13 mouse cellular contexts compared by ENCODE assay signal in the genomic region with DNA sequence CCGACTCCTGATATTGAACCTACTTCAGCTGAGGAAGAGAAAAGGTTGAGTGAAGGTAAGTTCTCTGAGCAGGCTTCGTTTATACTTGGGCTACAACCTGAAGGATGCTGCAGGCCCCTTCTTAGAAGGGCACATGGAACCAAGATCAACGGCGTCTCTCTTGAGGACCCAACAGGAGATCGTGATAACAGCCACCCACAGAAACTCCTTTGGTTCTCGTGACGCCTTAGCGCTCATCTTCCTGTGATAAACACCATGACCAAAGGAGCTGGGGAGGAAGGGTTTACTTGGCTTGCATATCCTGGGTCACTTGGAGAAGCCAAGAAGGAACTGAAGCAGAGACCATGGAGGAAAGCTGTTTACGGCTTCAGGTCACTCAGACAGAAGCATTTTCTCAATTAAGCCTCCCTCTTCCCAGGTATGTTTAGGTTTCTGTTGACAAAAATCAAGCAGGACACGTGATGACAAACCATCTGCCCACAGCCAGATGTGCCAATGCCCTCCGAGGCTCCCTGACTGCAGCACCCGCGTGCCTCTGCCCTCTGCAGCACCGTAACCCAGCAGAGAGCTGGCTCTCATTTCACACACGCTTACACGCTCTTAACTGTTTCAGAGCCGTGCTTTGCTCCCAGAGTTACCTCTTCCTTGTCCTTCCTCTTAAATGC. TPM values are rescaled to one million over a fixed set of nuclear protein-coding genes. Genes with fewer than 3 reads are reported as not detected.
DNase-seq lines count a peak whose midpoint lies in the region; ATAC-seq and TF ChIP-seq lines count a peak whose summit lies in the region.
"Had no signal": no experiment of that assay in that cellular context is flagged by ENCODE, and none has a peak within 500 bp of the region (broad histone marks: within the 10 kb centered on the region; RNA-seq: fewer than 3 reads in every experiment).

No protein-coding gene starts in this region.

- WGBS in heart, embryonic 11.5 days (ENCODE audit: insufficient replicate concordance): 43% methylated on average over 17 of the region's 17 CpGs

- H3K9me3 ChIP-seq in heart, embryonic 11.5 days (replicated peaks; ENCODE audit: control insufficient read depth, low read length): no peaks in the 10 kb centered on the region
- H3K9me3 ChIP-seq: lung, embryonic 15.5 days had no signal

- peak overlapping the region; percentile 2; the same call in 1 of the 2 replicates for H3K27ac ChIP-seq in heart, embryonic 11.5 days (ENCODE audit: low read depth, low read length)
- H3K27ac ChIP-seq in left cerebral cortex, adult 2 months: peak overlapping the region; percentile 54
- H3K27ac ChIP-seq: lung, embryonic 15.5 days had no signal

- peaks cover 37% of the 10 kb centered on the region for H3K4me1 ChIP-seq in heart, embryonic 11.5 days (ENCODE audit: control insufficient read depth, insufficient read depth, low read length)

- H3K4me2 ChIP-seq in heart, embryonic 11.5 days: no peak overlapping the region
- H3K4me2 ChIP-seq: lung, embryonic 15.5 days had no signal

- no peak overlapping the region for H3K4me3 ChIP-seq in heart, embryonic 11.5 days (ENCODE audit: low read depth, low read length)
- H3K4me3 ChIP-seq in left cerebral cortex, adult 2 months: no peak overlapping the region
- H3K4me3 ChIP-seq: lung, embryonic 15.5 days had no signal

- intact Hi-C loops in left cerebral cortex, adult 2 months (cut with DNase I): no loop called here
- intact Hi-C loops in left cerebral cortex, postnatal 36 days (cut with DNase I): loop anchor here (5.0 kb wide), 1 partner anchor 51 kb away; a partner anchor contains a TSS
- intact Hi-C loops in gastrocnemius, postnatal 36 days (cut with DNase I): no loop called here

- no peaks in the 10 kb centered on the region for H3K36me3 ChIP-seq in heart, embryonic 11.5 days (ENCODE audit: control insufficient read depth, insufficient read depth, low read length)
- H3K36me3 ChIP-seq: lung, embryonic 15.5 days had no signal

- H3K9ac ChIP-seq in heart, embryonic 11.5 days (ENCODE audit: low read depth, low read length): no peak overlapping the region
- H3K9ac ChIP-seq: lung, embryonic 15.5 days had no signal

- ATAC-seq in heart, embryonic 11.5 days (replicated peaks; ENCODE audit: insufficient number of reproducible peaks, low FRiP score, low TSS enrichment): no peak
- ATAC-seq in megakaryocyte-erythroid progenitor cell, adult 5-6 weeks (replicated peaks; ENCODE audit: low FRiP score, low TSS enrichment, poor library complexity, severe bottlenecking): peak; percentile 39; the same call in 1 of the 2 replicates
- ATAC-seq: midbrain, embryonic 16.5 days had no signal

- no peaks in the 10 kb centered on the region for H3K27me3 ChIP-seq in heart, embryonic 11.5 days (ENCODE audit: control insufficient read depth, insufficient read depth, low read length)
- H3K27me3 ChIP-seq: CH12.LX; lung, embryonic 15.5 days had no signal

- no peak for TF ChIP-seq CTCF in left cerebral cortex, adult 2 months (IDR thresholded peaks at IDR 0.05)

- no peak for DNase-seq in heart, adult 8-10 months (ENCODE audit: low spot score)
- DNase-seq in left cerebral cortex, adult 2 months (ENCODE audit: extremely low spot score in 1 of 2, low spot score in 2 of 2): no peak
- no peak for DNase-seq in left cerebral cortex, postnatal 36 days (ENCODE audit: low spot score in 2 of 2)
- peak; percentile 39 for DNase-seq in brain, adult 2 months (ENCODE audit: low read depth, low spot score)
- no peak for DNase-seq in retina, embryonic 14.5 days (ENCODE audit: low spot score)
- DNase-seq in gastrocnemius, postnatal 36 days: no peak
- DNase-seq: gastrocnemius, postnatal 10 days; kidney, adult 8-10 months had no signal

RNA-seq across cellular contexts. Expression of a gene that starts 52.3 kb away (rescaled TPM):
- 13.4 and 14.2 TPM in 2 replicates for polyA plus RNA-seq in heart, embryonic 11.5 days (2014; fragmentation: Nextera tagmentation; extraction: Ambion mirVana)
- total RNA-seq in heart, adult 8-10 months (2022): 10 to 100 TPM; 10.7 to 12.1 (median 11.7) TPM
- total RNA-seq in left cerebral cortex, adult 2 months (2021): 10 to 100 TPM; 14.9 to 16.5 TPM
- 10 to 100 TPM; 12.1 to 15.7 TPM for total RNA-seq in left cerebral cortex, postnatal 36 days (2021)
- 29.1 and 29.3 TPM in 2 replicates for total RNA-seq in megakaryocyte-erythroid progenitor cell, adult 5-6 weeks (2014; fragmentation: Nextera tagmentation)
- 8.2 and 14.8 TPM in 2 replicates for total RNA-seq in megakaryocyte-erythroid progenitor cell, adult 5-6 weeks (2017)
- 10 to 100 TPM; 10.2 to 10.3 TPM for total RNA-seq in gastrocnemius, postnatal 36 days (2021)
